Mouse (Mus musculus) liver (tissue): ENCODE results near the gene Lgi2.

Experiments used
- DNase-seq: peaks from one replicate; pipeline ENCODE4 v3.0.0-alpha.2; 2020; ENCODE audit warnings: mixed read lengths

The Lgi2 gene

GRCm38 (mm10) chr5:52534798-52535590 lies 31.3 kb downstream of the Lgi2 start:
- no peak for DNase-seq

GRCm38 (mm10) chr5:52533705-52534104 lies 32.6 kb downstream of the Lgi2 start:
- no peak for DNase-seq

GRCm38 (mm10) chr5:52528545-52528944 lies 37.7 kb downstream of the Lgi2 start:
- DNase-seq: no peak

- DNase-seq: no peak
These were observed 39.8 kb downstream of the Lgi2 start for GRCm38 (mm10) chr5:52526324-52526986.

GRCm38 (mm10) chr5:52524207-52524606 lies 42.1 kb downstream of the Lgi2 start:
- DNase-seq: no peak

- DNase-seq: no peak
These were observed 46.3 kb downstream of the Lgi2 start for GRCm38 (mm10) chr5:52519921-52520320.

GRCm38 (mm10) chr5:52516072-52516476 lies 50.2 kb downstream of the Lgi2 start:
- no peak for DNase-seq

GRCm38 (mm10) chr5:52515246-52516021 lies 50.8 kb downstream of the Lgi2 start:
- peak; percentile 48 for DNase-seq

- no peak for DNase-seq
These were observed 55.2 kb downstream of the Lgi2 start for GRCm38 (mm10) chr5:52511089-52511488.

GRCm38 (mm10) chr5:52509416-52509815 lies 56.8 kb downstream of the Lgi2 start:
- DNase-seq: no peak

GRCm38 (mm10) chr5:52504666-52505065 lies 61.6 kb downstream of the Lgi2 start:
- no peak for DNase-seq

- no peak for DNase-seq
These were observed 62.1 kb downstream of the Lgi2 start for GRCm38 (mm10) chr5:52504148-52504547.

GRCm38 (mm10) chr5:52495671-52496070 lies 70.6 kb downstream of the Lgi2 start:
- no peak for DNase-seq

GRCm38 (mm10) chr5:52491496-52491895 lies 74.8 kb downstream of the Lgi2 start:
- DNase-seq: no peak

- DNase-seq: no peak
These were observed 78.5 kb downstream of the Lgi2 start for GRCm38 (mm10) chr5:52487559-52488430.
